Mouse (Mus musculus) ES-E14 (cell line): Measurements from ENCODE around the gene Sbk1. TPM values are rescaled to one million over a fixed set of nuclear protein-coding genes. Genes with fewer than 3 reads are reported as not detected.

Experiments
- DNase-seq: peaks from one replicate; pipeline ENCODE4 v3.0.0-alpha.2; 2013; ENCODE audit warnings: low read depth, low spot score
- H3K27ac ChIP-seq: 2 replicates; pipeline ENCODE4 v1.5.1; 2012; ENCODE audit warnings: low read depth, mild to moderate bottlenecking, low read length, moderate library complexity, mixed read lengths; ENCODE audit not compliant: poor library complexity, insufficient read depth, severe bottlenecking
- H3K36me3 ChIP-seq: 2 replicates; pipeline ENCODE4 v1.6.1; 2012; ENCODE audit warnings: mild to moderate bottlenecking, low read length, moderate library complexity, mixed read lengths; ENCODE audit not compliant: control insufficient read depth, poor library complexity, insufficient read depth, severe bottlenecking
- H3K4me1 ChIP-seq, 2 experiments: fragments of 150-350 bp in 1 of 2; sonication (generic) in 1 of 2; 2 replicates each; pipeline ENCODE4 v1.6.1; 2012; ENCODE audit warnings: low read length in 2 of 2, mild to moderate bottlenecking in 1 of 2, mixed read lengths in 1 of 2; ENCODE audit not compliant: control insufficient read depth in 2 of 2, insufficient read depth in 2 of 2, poor library complexity in 1 of 2
- H3K4me3 ChIP-seq, 2 experiments: fragments of 150-350 bp in 1 of 2; sonication (generic) in 1 of 2; 2 replicates each; pipeline ENCODE4 v1.5.1; 2012; ENCODE audit warnings: low read length in 2 of 2, low read depth in 1 of 2, mild to moderate bottlenecking in 1 of 2, mixed read lengths in 1 of 2; ENCODE audit not compliant: insufficient read depth in 1 of 2, poor library complexity in 1 of 2, severe bottlenecking in 1 of 2
- H3K9ac ChIP-seq: 2 replicates; pipeline ENCODE4 v1.6.1; 2012; ENCODE audit warnings: low read depth, mild to moderate bottlenecking, low read length, mixed read lengths; ENCODE audit not compliant: poor library complexity, insufficient read depth, severe bottlenecking
- H3K9me3 ChIP-seq: fragments of 150-350 bp; sonication (generic); 2 replicates; pipeline ENCODE4 v1.6.1; 2012; ENCODE audit warnings: low read depth, mild to moderate bottlenecking, low read length; ENCODE audit not compliant: control insufficient read depth, insufficient read depth
- CHD2 ChIP-seq: IDR thresholded peaks from 2 replicates; pipeline ENCODE4 v1.6.1; 2014; ENCODE audit warnings: mild to moderate bottlenecking, low read depth, low read length, inconsistent platforms
- HCFC1 ChIP-seq: IDR thresholded peaks from 2 replicates; pipeline ENCODE4 v1.6.1; 2012; ENCODE audit warnings: low read length, inconsistent platforms, borderline replicate concordance; ENCODE audit not compliant: insufficient read depth
- MAFK ChIP-seq: IDR thresholded peaks from 2 replicates; pipeline ENCODE4 v1.6.1; 2014; ENCODE audit warnings: mild to moderate bottlenecking, low read depth, low read length, inconsistent platforms; ENCODE audit not compliant: insufficient read depth
- ZC3H11A ChIP-seq: IDR thresholded peaks from 2 replicates; pipeline ENCODE4 v1.6.1; 2012; ENCODE audit warnings: low read depth, mild to moderate bottlenecking, inconsistent platforms, low read length, borderline replicate concordance
- ZNF384 ChIP-seq: IDR thresholded peaks from 2 replicates; pipeline ENCODE4 v1.6.1; 2012; ENCODE audit warnings: low read depth, low read length, inconsistent platforms
- in situ Hi-C, 2 experiments: fragments of 600-800 bp; cut with MboI; formaldehyde crosslinking; loops; one replicate each; pipeline ENCODE4 v1.15.1; 2025; ENCODE audit warnings: low sequenced_read_pairs in 2 of 2, inconsistent platforms in 1 of 2; ENCODE audit not compliant: unreplicated experiment in 2 of 2
- total RNA-seq: library from RNA; depleted of rRNA; stranded (reverse); fragments of 300-350 nt; gene quantifications from 2 replicates; pipeline ENCODE4 v1.2.3, GENCODE M21; 2012

Gene Sbk1
- total RNA-seq, 1 experiment: 18.6 TPM

DNA sequence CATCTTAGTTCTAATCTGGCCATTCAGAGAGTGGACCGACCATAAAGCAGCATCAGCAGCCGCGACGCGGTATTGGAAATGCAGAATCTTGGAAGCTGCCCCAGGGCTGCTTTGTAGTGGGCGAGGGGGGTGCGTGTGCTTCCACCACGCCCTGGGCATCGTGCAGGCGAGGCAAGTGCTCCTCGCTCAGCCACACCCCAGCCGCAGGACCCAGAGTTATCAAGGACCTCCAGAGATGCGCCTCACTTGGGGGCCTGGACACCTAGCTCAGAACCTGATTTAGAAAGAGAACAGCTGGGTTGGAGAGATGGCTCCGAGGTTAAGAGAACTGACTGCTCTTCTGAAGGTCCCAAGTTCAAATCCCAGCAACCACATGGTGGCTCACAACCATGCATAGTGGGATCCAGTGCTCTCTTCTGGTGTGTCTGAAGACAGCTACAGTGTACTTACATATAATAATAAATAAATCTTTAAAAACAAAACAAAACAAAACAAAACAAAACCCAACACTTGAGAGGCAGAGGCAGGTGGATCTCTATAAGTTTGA, 31.5 kb upstream of the Sbk1 start:
- Histone ChIP-seq H3K4me3 (no peak overlapping the region), H3K9ac (no peak overlapping the region), H3K36me3 (no peaks in the 10 kb centered on the region), H3K4me1 (peaks cover 2 to 3% of the 10 kb centered on the region in 2 experiments; a peak in 1 of 4 replicates), H3K9me3 (no peaks in the 10 kb centered on the region), H3K27ac (no peak overlapping the region)
- no peak for TF ChIP-seq ZC3H11A
- TF ChIP-seq CHD2: no peak
- TF ChIP-seq HCFC1: no peak
- TF ChIP-seq ZNF384: no peak
- in situ Hi-C loops: no loop called here
- no peak for DNase-seq

DNA sequence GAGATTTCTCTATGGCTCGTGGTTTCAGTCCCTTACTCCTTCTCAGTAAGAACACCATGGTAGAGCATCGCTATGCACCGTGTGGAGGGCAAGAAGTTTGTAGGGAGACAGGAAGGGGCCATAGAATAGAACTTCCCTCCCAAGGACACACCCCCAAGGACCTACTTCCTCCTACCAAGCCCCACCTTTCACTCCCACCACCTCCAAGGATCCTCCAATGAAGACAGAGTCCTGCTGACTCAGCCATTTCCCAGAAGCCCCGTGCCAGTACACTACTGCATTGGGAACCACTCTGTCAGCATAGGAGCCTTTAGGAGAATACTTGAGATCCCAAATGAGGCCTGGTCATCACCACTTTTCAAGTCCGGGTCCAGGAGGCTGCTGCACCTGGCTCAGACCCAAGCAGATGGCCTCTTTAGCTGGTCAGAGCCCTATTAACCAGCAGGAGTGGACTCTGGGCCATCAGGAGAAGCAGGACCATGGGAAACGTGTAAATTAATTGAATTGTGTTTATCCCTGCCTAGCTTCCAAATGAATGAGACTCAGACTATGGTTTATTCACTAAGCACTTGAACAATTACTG, 28.2 kb upstream of the Sbk1 start:
- Histone ChIP-seq H3K4me3 (no peak overlapping the region), H3K36me3 (no peaks in the 10 kb centered on the region), H3K9ac (no peak overlapping the region), H3K4me1 (peaks cover 0 to 2% of the 10 kb centered on the region in 2 experiments; a peak in 1 of 4 replicates), H3K9me3 (no peaks in the 10 kb centered on the region), H3K27ac (no peak overlapping the region)
- no peak for DNase-seq
- TF ChIP-seq MAFK (peak; percentile 95), ZNF384 (no peak)
- in situ Hi-C loops: no loop called here

DNA sequence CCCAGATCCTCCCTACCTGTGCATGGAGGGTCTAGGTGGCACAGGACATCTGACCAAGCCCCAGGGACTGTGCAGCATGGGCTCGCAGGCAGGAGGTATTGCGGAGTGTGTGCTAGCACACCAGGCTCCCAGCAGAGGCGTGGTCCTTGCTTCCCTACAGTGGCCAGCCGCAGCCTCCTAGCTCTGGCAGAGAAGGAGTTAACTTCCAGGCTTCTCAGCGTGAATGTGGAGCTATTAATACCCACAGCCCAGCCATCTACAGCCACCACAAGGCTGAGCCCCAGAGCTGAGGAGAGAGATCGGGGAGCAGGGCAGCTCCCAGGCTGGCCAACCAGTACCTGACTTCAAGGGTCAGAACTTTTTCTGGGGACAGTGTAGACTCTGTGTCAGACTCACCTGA, 24.3 kb upstream of the Sbk1 start:
- Histone ChIP-seq H3K9me3 (no peaks in the 10 kb centered on the region), H3K9ac (no peak overlapping the region), H3K27ac (no peak overlapping the region), H3K4me1 (peaks cover 0 to 2% of the 10 kb centered on the region in 2 experiments; a peak in 1 of 4 replicates), H3K36me3 (no peaks in the 10 kb centered on the region), H3K4me3 (no peak overlapping the region)
- TF ChIP-seq ZNF384 (no peak), HCFC1 (no peak), MAFK (no peak), CHD2 (no peak), ZC3H11A (no peak)
- in situ Hi-C loops: no loop called here
- DNase-seq: no peak

DNA sequence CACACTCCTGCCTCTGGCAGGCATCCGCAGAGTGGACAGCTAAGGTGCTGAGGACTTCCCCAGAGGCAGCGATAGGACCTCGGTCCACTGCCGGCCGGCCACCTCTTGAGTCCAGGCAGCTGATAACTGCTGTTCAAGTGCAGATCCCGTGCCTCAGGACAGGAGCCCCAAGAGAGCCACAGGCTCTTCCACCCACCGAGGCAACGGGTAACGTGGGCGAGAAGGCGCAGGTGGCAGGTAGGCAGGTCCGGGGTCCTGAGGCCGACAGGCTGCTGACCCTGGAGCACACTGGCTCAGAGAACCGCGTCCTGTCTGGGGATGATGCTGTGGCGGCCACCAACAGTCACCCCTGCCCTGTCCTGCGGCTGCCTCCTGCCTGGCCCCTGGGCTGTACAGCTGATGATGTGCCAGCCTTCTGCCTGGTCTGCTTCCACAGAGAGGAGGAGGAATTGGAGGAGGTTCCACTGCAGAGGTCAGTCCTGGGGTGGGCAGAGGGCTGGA, 23.7 kb upstream of the Sbk1 start:
- Histone ChIP-seq H3K36me3 (no peaks in the 10 kb centered on the region), H3K9me3 (no peaks in the 10 kb centered on the region), H3K4me3 (no peak overlapping the region), H3K4me1 (peaks cover 0 to 2% of the 10 kb centered on the region in 2 experiments; a peak in 1 of 4 replicates), H3K9ac (no peak overlapping the region), H3K27ac (no peak overlapping the region)
- TF ChIP-seq ZC3H11A: no peak
- no peak for TF ChIP-seq HCFC1
- TF ChIP-seq ZNF384: no peak
- no peak for DNase-seq
- in situ Hi-C loops: no loop called here

DNA sequence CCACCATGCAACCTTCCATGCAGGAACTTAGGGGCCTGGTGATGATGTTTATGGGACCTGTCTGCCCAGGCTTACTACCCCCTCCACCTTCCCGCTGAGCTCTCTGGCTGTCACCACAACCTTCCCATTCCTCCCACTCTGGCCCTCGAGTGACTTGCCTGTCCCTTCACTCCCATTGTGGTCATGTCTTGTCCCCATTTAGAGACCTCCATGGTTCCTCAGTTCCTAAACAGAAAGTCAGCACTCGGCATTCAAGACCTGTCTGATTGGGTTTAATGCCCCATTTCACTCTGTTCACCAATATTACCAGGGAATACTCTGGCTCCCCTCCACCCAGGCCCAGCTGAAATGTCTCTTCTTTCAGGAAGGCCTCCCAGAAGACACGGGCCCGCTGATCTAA, 23.3 kb upstream of the Sbk1 start:
- TF ChIP-seq ZC3H11A (no peak), HCFC1 (no peak), CHD2 (no peak), MAFK (no peak), ZNF384 (no peak)
- Histone ChIP-seq H3K36me3 (no peaks in the 10 kb centered on the region), H3K9ac (no peak overlapping the region), H3K4me3 (no peak overlapping the region), H3K4me1 (peaks cover 0 to 2% of the 10 kb centered on the region in 2 experiments; a peak in 1 of 4 replicates), H3K27ac (no peak overlapping the region), H3K9me3 (no peaks in the 10 kb centered on the region)
- in situ Hi-C loops: no loop called here
- DNase-seq: no peak
